ENCODE assay signal across 17 mouse cellular contexts in the genomic region with DNA sequence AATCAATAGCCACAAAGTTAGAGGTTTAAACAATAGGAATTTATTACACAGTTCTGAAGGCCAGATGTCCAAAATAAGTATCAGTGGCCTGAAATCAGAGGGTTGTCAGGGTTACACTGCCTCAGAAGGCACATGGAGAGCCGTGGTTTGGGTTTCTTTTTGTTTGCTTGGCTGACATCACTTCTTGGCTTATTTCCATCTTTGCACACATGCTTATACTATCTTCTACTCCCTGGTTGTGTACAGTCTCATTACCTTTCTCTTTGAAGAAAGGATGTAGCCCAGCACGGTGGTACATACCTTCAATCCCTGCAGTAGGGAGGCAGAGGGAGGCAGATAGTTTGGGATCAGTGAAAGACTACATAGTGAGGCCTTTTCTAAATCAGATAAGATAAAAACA. TPM values are rescaled to one million over a fixed set of nuclear protein-coding genes. Genes with fewer than 3 reads are reported as not detected.
DNase-seq lines count a peak whose midpoint lies in the region; ATAC-seq and TF ChIP-seq lines count a peak whose summit lies in the region.
"Had no signal": no experiment of that assay in that cellular context is flagged by ENCODE, and none has a peak within 500 bp of the region (broad histone marks: within the 10 kb centered on the region; RNA-seq: fewer than 3 reads in every experiment).

No protein-coding gene starts in this region.

- 53% methylated on average over 2 of the region's 2 CpGs for WGBS in cerebellum, adult 2 months
- WGBS in limb, embryonic 13.5 days, result 43% methylated on average over 2 of the region's 2 CpGs
- 80% methylated on average over 2 of the region's 2 CpGs for WGBS in limb, embryonic 10.5 days

- no peaks in the 10 kb centered on the region for H3K36me3 ChIP-seq in limb, embryonic 13.5 days
- no peaks in the 10 kb centered on the region for H3K36me3 ChIP-seq in limb, embryonic 10.5 days
- H3K36me3 ChIP-seq: heart, embryonic 13.5 days; hindbrain, embryonic 10.5 days; midbrain, embryonic 13.5 days had no signal

- peaks cover 9% of the 10 kb centered on the region; the same call in 1 of the 2 replicates for H3K4me1 ChIP-seq in cerebellum, adult 2 months (ENCODE audit: control insufficient read depth, insufficient read depth, low read length)
- peaks cover 9% of the 10 kb centered on the region for H3K4me1 ChIP-seq in limb, embryonic 13.5 days
- no peaks in the 10 kb centered on the region for H3K4me1 ChIP-seq in limb, embryonic 10.5 days
- H3K4me1 ChIP-seq: heart, embryonic 13.5 days; hindbrain, embryonic 10.5 days; midbrain, embryonic 13.5 days had no signal

- no peaks in the 10 kb centered on the region for H3K9me3 ChIP-seq in limb, embryonic 13.5 days
- no peaks in the 10 kb centered on the region for H3K9me3 ChIP-seq in limb, embryonic 10.5 days (replicated peaks)
- H3K9me3 ChIP-seq: heart, embryonic 13.5 days; hindbrain, embryonic 10.5 days; midbrain, embryonic 13.5 days had no signal

- no peak overlapping the region for H3K4me3 ChIP-seq in cerebellum, adult 2 months (replicated peaks; ENCODE audit: insufficient read depth, low read depth, low read length)
- no peak overlapping the region for H3K4me3 ChIP-seq in limb, embryonic 13.5 days
- no peak overlapping the region for H3K4me3 ChIP-seq in limb, embryonic 10.5 days
- H3K4me3 ChIP-seq: heart, embryonic 13.5 days; hindbrain, embryonic 10.5 days; layer of hippocampus, adult 2 months; midbrain, embryonic 13.5 days had no signal

- H3K9ac ChIP-seq in limb, embryonic 13.5 days, result no peak overlapping the region
- H3K9ac ChIP-seq: heart, embryonic 13.5 days; midbrain, embryonic 13.5 days had no signal

- TF ChIP-seq POLR2A in cerebellum, adult 2 months (IDR thresholded peaks at IDR 0.05; ENCODE audit: borderline replicate concordance, insufficient read depth, low read length), result no peak

- ATAC-seq in limb, embryonic 13.5 days (ENCODE audit: low FRiP score, low read depth), result peak; percentile 40; the same call in 1 of the 2 replicates
- ATAC-seq: midbrain, embryonic 13.5 days had no signal

- TF ChIP-seq CTCF in cerebellum, adult 2 months (IDR thresholded peaks at IDR 0.05; ENCODE audit: borderline replicate concordance, insufficient read depth, low read depth, low read length), result no peak

- peak; percentile 34 for DNase-seq in cerebellum, adult 9-10 months
- DNase-seq in cerebellum, adult 2 months, result no peak
- no peak for DNase-seq in limb, embryonic 10.5 days (ENCODE audit: low spot score)
- DNase-seq in retina, postnatal 1 day, result peak; percentile 31
- no peak for DNase-seq in retina, embryonic 14.5 days (ENCODE audit: low spot score)
- DNase-seq in adrenal gland, postnatal 14 days, result no peak
- DNase-seq in layer of hippocampus, adult 8-10 months (ENCODE audit: low spot score in 2 of 2), result no peak
- DNase-seq: adrenal gland, postnatal 36 days; cerebellum, adult 11 months; kidney, adult 9 months; lung, postnatal 10 days; thymus, postnatal 4 days had no signal

- H3K4me2 ChIP-seq in limb, embryonic 13.5 days (replicated peaks), result no peak overlapping the region
- H3K4me2 ChIP-seq: heart, embryonic 13.5 days; midbrain, embryonic 13.5 days had no signal

- no peak overlapping the region for H3K27ac ChIP-seq in cerebellum, adult 2 months (ENCODE audit: insufficient read depth, low read length)
- H3K27ac ChIP-seq in limb, embryonic 13.5 days, result no peak overlapping the region
- no peak overlapping the region for H3K27ac ChIP-seq in limb, embryonic 10.5 days
- H3K27ac ChIP-seq: heart, embryonic 13.5 days; hindbrain, embryonic 10.5 days; layer of hippocampus, adult 2 months; midbrain, embryonic 13.5 days had no signal

- H3K27me3 ChIP-seq in cerebellum, adult 2 months (ENCODE audit: control insufficient read depth, insufficient read depth, low read length), result no peaks in the 10 kb centered on the region
- H3K27me3 ChIP-seq in limb, embryonic 13.5 days, result 0 out of 2 replicates have a peak, but pooled peaks cover 5% of the 10 kb centered on the region
- peaks cover 13% of the 10 kb centered on the region for H3K27me3 ChIP-seq in limb, embryonic 10.5 days (ENCODE audit: low read depth, poor library complexity, severe bottlenecking)

RNA-seq across cellular contexts. Expression of a gene that starts 12.2 kb away (rescaled TPM):
- polyA plus RNA-seq in cerebellum, adult 2 months (2012; rRNA removed), result 38.1 and 38.5 TPM in 2 replicates
- 12.9 and 14.3 TPM in 2 replicates for polyA plus RNA-seq in limb, embryonic 13.5 days (2015; fragmentation: Nextera tagmentation; extraction: Ambion mirVana)
- polyA plus RNA-seq in limb, embryonic 10.5 days (2016; fragmentation: Nextera tagmentation; extraction: Ambion mirVana), result 22.5 and 23.7 TPM in 2 replicates
- total RNA-seq in adrenal gland, postnatal 14 days (2021), result 220 and 223 TPM in 2 replicates
- total RNA-seq in layer of hippocampus, adult 8-10 months (2022), result 100 to 1,000 TPM; 120 to 148 (median 124) TPM

Comparison
In these comparisons a context has a peak if more than half of its experiments do, and no peak if none do; other contexts are left out.
1. DNase-seq: peak in cerebellum, adult 9-10 months (single experiment) and retina, postnatal 1 day (single experiment); none in cerebellum, adult 2 months (0 of 2), limb, embryonic 10.5 days (single experiment), retina, embryonic 14.5 days (single experiment), adrenal gland, postnatal 14 days (single experiment) and layer of hippocampus, adult 8-10 months (0 of 2).